Mouse (Mus musculus) MEL (cell line): ENCODE results near the gene Gal. TPM values are rescaled to one million over a fixed set of nuclear protein-coding genes. Genes with fewer than 3 reads are reported as not detected.
A peak's percentile ranks its signal among the peaks of the same experiment; 100 is the strongest.

Source experiments
- DNase-seq: peaks from one replicate; pipeline ENCODE4 v3.0.0; 2011; ENCODE audit warnings: low read depth, low spot score
- H3K27ac ChIP-seq: 2 replicates; pipeline ENCODE4 v1.5.1; 2012; ENCODE audit warnings: low read depth, mild to moderate bottlenecking, control low read depth, low read length, moderate library complexity; ENCODE audit not compliant: control insufficient read depth
- H3K27me3 ChIP-seq, 2 experiments: fragments of 150-350 bp in 1 of 2; sonication (generic) in 1 of 2; 2 replicates each; pipeline ENCODE4 v1.6.1; 2012; ENCODE audit warnings: low read length in 2 of 2, mild to moderate bottlenecking in 2 of 2, improper control_type of control experiment in 1 of 2, moderate library complexity in 1 of 2; ENCODE audit not compliant: insufficient read depth in 2 of 2, control insufficient read depth in 1 of 2
- H3K36me3 ChIP-seq, 2 experiments: 2 replicates each; pipeline ENCODE4 v1.6.1; 2012 to 2014; ENCODE audit warnings: low read length in 2 of 2, improper control_type of control experiment in 1 of 2, inconsistent platforms in 1 of 2, mild to moderate bottlenecking in 1 of 2; ENCODE audit not compliant: insufficient read depth in 2 of 2, control insufficient read depth in 1 of 2
- H3K4me1 ChIP-seq, 2 experiments: fragments of 150-350 bp in 1 of 2; sonication (generic) in 1 of 2; 2 replicates each; pipeline ENCODE4 v1.6.1; 2012; ENCODE audit warnings: low read length in 2 of 2, improper control_type of control experiment in 1 of 2, mild to moderate bottlenecking in 1 of 2; ENCODE audit not compliant: insufficient read depth in 2 of 2, control insufficient read depth in 1 of 2
- H3K4me3 ChIP-seq, 2 experiments: fragments of 150-350 bp in 1 of 2; sonication (generic) in 1 of 2; 2 replicates each; pipeline ENCODE4 v1.5.1; 2012; ENCODE audit warnings: low read depth in 2 of 2, low read length in 2 of 2, mild to moderate bottlenecking in 2 of 2, moderate library complexity in 2 of 2, control low read depth in 1 of 2, improper control_type of control experiment in 1 of 2; ENCODE audit not compliant: control insufficient read depth in 1 of 2, insufficient read depth in 1 of 2
- H3K79me2 ChIP-seq: 2 replicates; pipeline ENCODE4 v1.6.1; 2012; ENCODE audit warnings: mild to moderate bottlenecking, low read length, moderate library complexity; ENCODE audit not compliant: control insufficient read depth, poor library complexity, insufficient read depth
- H3K9ac ChIP-seq: 2 replicates; pipeline ENCODE4 v1.6.1; 2012; ENCODE audit warnings: low read depth, mild to moderate bottlenecking, control low read depth, low read length, moderate library complexity; ENCODE audit not compliant: control insufficient read depth, poor library complexity, severe bottlenecking
- H3K9me3 ChIP-seq: fragments of 150-350 bp; sonication (generic); replicated peaks from 2 replicates; pipeline ENCODE4 v1.6.1; 2012; ENCODE audit warnings: mild to moderate bottlenecking, low read length, improper control_type of control experiment, moderate library complexity; ENCODE audit not compliant: insufficient read depth
- CHD2 ChIP-seq: IDR thresholded peaks from 2 replicates; pipeline ENCODE4 v1.6.1; 2011; ENCODE audit warnings: low read length, improper control_type of control experiment
- CTCF ChIP-seq, 3 experiments: IDR thresholded peaks in 2 of 3; conservative IDR thresholded peaks in 1 of 3; 2 replicates each; pipeline ENCODE4 v1.5.1; 2011 to 2012; ENCODE audit warnings: low read length in 3 of 3, low read depth in 2 of 3, mild to moderate bottlenecking in 2 of 3, improper control_type of control experiment in 1 of 3, inconsistent platforms in 1 of 3, mixed read lengths in 1 of 3, moderate library complexity in 1 of 3; ENCODE audit not compliant: control insufficient read depth in 1 of 3, insufficient read depth in 1 of 3, poor library complexity in 1 of 3, severe bottlenecking in 1 of 3
- E2F4 ChIP-seq: IDR thresholded peaks from 2 replicates; pipeline ENCODE4 v1.6.1; 2011; ENCODE audit warnings: low read depth, low read length, improper control_type of control experiment, borderline replicate concordance
- EP300 ChIP-seq, 2 experiments: IDR thresholded peaks; 2 replicates each; pipeline ENCODE4 v1.6.1; 2011; ENCODE audit warnings: improper control_type of control experiment in 2 of 2, low read length in 2 of 2, low read depth in 1 of 2, mild to moderate bottlenecking in 1 of 2
- GABPA ChIP-seq: IDR thresholded peaks from 2 replicates; pipeline ENCODE4 v1.6.1; 2012; ENCODE audit warnings: low read depth, mild to moderate bottlenecking, inconsistent platforms, low read length, improper control_type of control experiment, moderate library complexity
- GATA1 ChIP-seq: IDR thresholded peaks from 2 replicates; pipeline ENCODE4 v1.6.1; 2011; ENCODE audit warnings: low read depth, low read length, improper control_type of control experiment
- HCFC1 ChIP-seq: IDR thresholded peaks from 2 replicates; pipeline ENCODE4 v1.6.1; 2012; ENCODE audit warnings: low read depth, mild to moderate bottlenecking, inconsistent platforms, low read length, improper control_type of control experiment, moderate library complexity
- JUND ChIP-seq: IDR thresholded peaks from 2 replicates; pipeline ENCODE4 v1.6.1; 2011; ENCODE audit warnings: low read depth, mild to moderate bottlenecking, improper control_type of control experiment, low read length
- KAT2A ChIP-seq: conservative IDR thresholded peaks from 2 replicates; pipeline ENCODE4 v1.6.1; 2012; ENCODE audit warnings: low read depth, low read length, improper control_type of control experiment, inconsistent platforms
- MAX ChIP-seq: IDR thresholded peaks from 2 replicates; pipeline ENCODE4 v1.6.1; 2011; ENCODE audit warnings: low read length, improper control_type of control experiment
- MYB ChIP-seq: IDR thresholded peaks from 2 replicates; pipeline ENCODE4 v1.6.1; 2011; ENCODE audit warnings: mild to moderate bottlenecking, low read depth, low read length, improper control_type of control experiment
- MYC ChIP-seq: IDR thresholded peaks from 2 replicates; pipeline ENCODE4 v1.6.1; 2011; ENCODE audit warnings: low read depth, mild to moderate bottlenecking, low read length, improper control_type of control experiment, moderate library complexity
- NRF1 ChIP-seq: IDR thresholded peaks from 2 replicates; pipeline ENCODE4 v1.6.1; 2014; ENCODE audit warnings: low read depth, mild to moderate bottlenecking, inconsistent platforms, low read length, improper control_type of control experiment, moderate library complexity; ENCODE audit not compliant: poor library complexity, insufficient read depth, severe bottlenecking
- POLR2A ChIP-seq, 2 experiments: IDR thresholded peaks; 2 replicates each; pipeline ENCODE4 v1.6.1; 2011 to 2012; ENCODE audit warnings: low read length in 2 of 2, mild to moderate bottlenecking in 2 of 2, control low read depth in 1 of 2, improper control_type of control experiment in 1 of 2, low read depth in 1 of 2, moderate library complexity in 1 of 2; ENCODE audit not compliant: control insufficient read depth in 1 of 2, insufficient read depth in 1 of 2, poor library complexity in 1 of 2
- RCOR1 ChIP-seq: IDR thresholded peaks from 2 replicates; pipeline ENCODE4 v1.6.1; 2012; ENCODE audit warnings: low read depth, mild to moderate bottlenecking, inconsistent platforms, low read length, improper control_type of control experiment
- TCF12 ChIP-seq: IDR thresholded peaks from 2 replicates; pipeline ENCODE4 v1.6.1; 2014; ENCODE audit warnings: low read depth, mild to moderate bottlenecking, inconsistent platforms, low read length, improper control_type of control experiment, moderate library complexity
- USF1 ChIP-seq: IDR thresholded peaks from 2 replicates; pipeline ENCODE4 v1.6.1; 2014; ENCODE audit warnings: low read depth, mild to moderate bottlenecking, inconsistent platforms, low read length, improper control_type of control experiment, moderate library complexity
- polyA plus RNA-seq, 2 experiments: library from polyadenylated mRNA; stranded (reverse) in 1 of 2; unstranded in 1 of 2; fragments of >175 nt in 1 of 2; fragments of >200 nt in 1 of 2; gene quantifications; 2 replicates each; pipeline versions ENCODE4 v1.2.1 to v1.2.4; 2012; ENCODE audit warnings: low replicate concordance in 2 of 2, low read depth in 1 of 2; ENCODE audit not compliant: insufficient read length in 2 of 2, insufficient read depth in 1 of 2, missing spikeins in 1 of 2
- total RNA-seq: library from RNA; depleted of rRNA; stranded (reverse); fragments of 300-350 nt; gene quantifications from 2 replicates; pipeline ENCODE4 v1.2.3, GENCODE M21; 2012

The Gal gene
- total and polyA plus RNA-seq, 3 experiments, result not detected

DNA sequence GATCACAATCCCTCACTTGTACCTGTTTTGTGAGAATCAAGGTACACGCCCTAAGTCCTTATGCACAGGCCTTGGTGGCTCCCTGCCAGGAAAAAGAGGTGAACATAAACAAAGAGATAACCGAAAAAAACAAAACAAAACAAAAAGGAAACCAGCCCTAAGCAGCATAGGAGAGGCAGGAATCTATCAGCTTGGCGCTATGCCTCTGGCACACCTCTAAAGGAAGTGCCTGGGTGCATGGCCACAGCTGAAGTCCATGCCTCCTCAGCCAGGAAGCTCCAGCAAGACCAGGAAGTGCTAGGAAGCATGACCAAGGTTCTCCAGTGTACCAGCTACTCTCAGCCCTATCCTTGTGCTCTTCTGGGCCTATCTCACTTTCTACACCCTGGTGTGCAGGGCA is 34.9 kb upstream of the Gal start:
- H3K9me3 ChIP-seq, result no peaks in the 10 kb centered on the region
- H3K4me1 ChIP-seq, result no peaks in the 10 kb centered on the region
- H3K27ac ChIP-seq, result no peak overlapping the region
- no peaks in the 10 kb centered on the region for H3K79me2 ChIP-seq
- H3K4me3 ChIP-seq, result no peak overlapping the region
- no peaks in the 10 kb centered on the region for H3K36me3 ChIP-seq
- H3K27me3 ChIP-seq, result no peaks in the 10 kb centered on the region
- no peak overlapping the region for H3K9ac ChIP-seq
- TF ChIP-seq POLR2A (IDR thresholded peaks at IDR 0.05; ENCODE audit: control insufficient read depth in 1 of 2, insufficient read depth in 1 of 2, low read depth in 1 of 2, low read length in 2 of 2, poor library complexity in 1 of 2), result no peak
- TF ChIP-seq HCFC1, result no peak
- no peak for TF ChIP-seq TCF12
- TF ChIP-seq MAX, result no peak
- no peak for TF ChIP-seq MYC
- peak; percentile 18 for DNase-seq

DNA sequence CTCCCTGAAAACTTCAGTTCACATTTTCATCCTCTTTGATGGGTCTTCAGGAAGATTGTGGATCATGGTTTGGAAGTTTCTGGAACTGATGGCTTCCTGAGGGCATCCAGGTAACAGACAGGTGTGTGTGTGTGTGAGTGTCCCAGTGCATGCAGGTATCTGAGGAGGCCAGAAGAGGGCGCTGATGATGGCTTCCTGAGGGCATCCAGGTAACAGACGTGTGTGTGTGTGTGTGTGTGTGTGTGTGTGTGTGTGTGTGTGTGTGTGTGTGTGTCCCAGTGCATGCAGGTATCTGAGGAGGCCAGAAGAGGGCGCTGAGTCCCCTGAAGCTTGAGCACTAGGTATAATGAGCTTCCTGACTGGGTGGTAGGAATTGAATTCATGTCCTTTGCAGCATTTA is 33.0 kb upstream of the Gal start:
- no peaks in the 10 kb centered on the region for H3K36me3 ChIP-seq
- H3K79me2 ChIP-seq, result no peaks in the 10 kb centered on the region
- no peak overlapping the region for H3K27ac ChIP-seq
- no peak for DNase-seq
- TF ChIP-seq KAT2A (no peak), CTCF (IDR thresholded peaks at IDR 0.05 in 2 of 3, conservative IDR thresholded peaks at IDR 0.05 in 1 of 3; ENCODE audit: control insufficient read depth in 1 of 3, insufficient read depth in 1 of 3, low read depth in 2 of 3, low read length in 3 of 3, poor library complexity in 1 of 3, severe bottlenecking in 1 of 3) (peak in 2 of 3 experiments; percentile 30 to 34; a peak in 2 of 6 replicates), CHD2 (no peak), GATA1 (no peak), USF1 (no peak)
- no peaks in the 10 kb centered on the region for H3K4me1 ChIP-seq
- H3K4me3 ChIP-seq, result no peak overlapping the region
- no peaks in the 10 kb centered on the region for H3K9me3 ChIP-seq
- no peaks in the 10 kb centered on the region; a peak in 1 of 4 replicates for H3K27me3 ChIP-seq
- H3K9ac ChIP-seq, result no peak overlapping the region

DNA sequence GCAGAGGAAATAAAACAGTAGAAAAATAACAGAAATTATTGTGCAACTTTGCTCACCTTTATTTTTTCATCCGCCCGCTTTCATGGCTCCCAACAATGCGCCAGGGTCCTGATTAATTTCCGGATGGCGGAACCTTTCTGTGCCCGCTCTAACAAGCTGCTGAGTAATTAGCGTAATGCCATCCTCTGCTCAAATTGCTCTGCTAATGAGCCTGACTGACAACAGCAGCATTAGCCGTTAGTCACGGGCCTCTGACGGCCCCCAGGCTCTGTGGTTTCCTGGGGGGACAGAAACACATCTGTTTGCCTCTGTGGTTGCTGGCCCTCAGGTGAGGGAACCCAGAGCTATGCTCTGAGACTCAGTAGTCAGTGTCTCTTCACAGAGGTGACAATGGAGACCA is 26.7 kb upstream of the Gal start:
- no peak overlapping the region for H3K27ac ChIP-seq
- DNase-seq, result no peak
- H3K4me1 ChIP-seq, result no peaks in the 10 kb centered on the region
- H3K36me3 ChIP-seq, result no peaks in the 10 kb centered on the region
- no peaks in the 10 kb centered on the region for H3K79me2 ChIP-seq
- peaks cover 0 to 2% of the 10 kb centered on the region in 2 experiments; a peak in 2 of 4 replicates for H3K27me3 ChIP-seq
- TF ChIP-seq JUND (no peak), E2F4 (no peak), MAX (no peak), USF1 (no peak), MYB (no peak), TCF12 (no peak), EP300 (IDR thresholded peaks at IDR 0.05; ENCODE audit: low read depth in 1 of 2, low read length in 2 of 2) (no peak), HCFC1 (no peak), NRF1 (no peak), GABPA (no peak), MYC (no peak), RCOR1 (no peak)
- TF ChIP-seq, all 39 proteins: peak for 0
- no peak overlapping the region for H3K4me3 ChIP-seq
- no peak overlapping the region for H3K9ac ChIP-seq
- no peaks in the 10 kb centered on the region for H3K9me3 ChIP-seq
